Mouse (Mus musculus) spleen, postnatal 36 days (tissue): Measurements from ENCODE around the gene Zfp148.

Experiments used
- DNase-seq, 2 experiments: peaks; one replicate each; pipeline ENCODE4 v3.0.0; 2022; ENCODE audit warnings: low spot score in 2 of 2, mixed read lengths in 1 of 2

The Zfp148 gene

DNA sequence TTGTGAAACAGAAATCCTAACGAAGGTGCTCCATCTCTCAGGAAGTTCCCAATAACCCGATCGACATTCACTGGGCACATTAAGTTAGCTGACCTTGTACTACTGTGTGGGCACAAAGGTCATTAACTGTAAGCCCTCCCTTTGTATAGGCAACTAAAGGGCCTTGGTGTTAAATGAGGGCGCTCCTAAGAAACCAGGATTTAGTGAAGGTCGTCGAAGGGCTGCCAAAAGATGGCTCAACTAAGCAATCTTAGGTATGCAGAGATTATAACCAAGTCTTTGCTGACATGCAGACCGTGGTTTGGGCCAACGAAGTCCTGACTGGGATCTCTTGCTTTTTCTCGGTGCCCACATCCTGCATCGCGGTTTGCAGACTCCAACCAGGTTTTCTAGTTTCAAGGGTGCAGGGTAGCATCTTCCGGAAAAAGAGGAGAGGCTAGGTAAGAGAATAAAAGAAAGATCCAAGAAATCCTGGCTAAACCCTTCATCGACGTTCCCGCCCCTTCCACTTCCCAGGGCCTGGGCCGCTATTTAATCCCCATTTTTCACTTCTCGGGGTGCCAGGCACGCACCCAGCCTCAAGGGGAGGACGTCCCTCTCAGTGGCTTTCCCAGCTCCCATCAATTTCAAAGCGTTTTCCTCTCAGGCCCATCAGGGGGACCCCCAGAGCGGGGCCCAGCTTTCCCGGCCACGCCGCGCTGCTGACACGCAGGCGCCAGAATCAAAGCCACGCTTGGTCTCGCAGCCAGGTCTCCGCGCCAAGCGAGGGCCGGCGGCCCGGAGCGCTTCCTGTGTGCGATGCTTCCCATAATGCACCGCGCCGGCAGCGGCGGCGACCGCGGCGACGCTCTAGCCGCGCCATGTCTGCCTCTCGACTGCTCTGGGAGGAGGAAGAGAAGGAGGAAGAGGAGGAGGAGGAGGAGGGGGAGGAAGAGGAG is at the start of gene Zfp148:
Zfp148 (plus strand) TSS at position 893 of the 938 bp plus-strand sequence.
- DNase-seq, result peak; percentile 89

DNA sequence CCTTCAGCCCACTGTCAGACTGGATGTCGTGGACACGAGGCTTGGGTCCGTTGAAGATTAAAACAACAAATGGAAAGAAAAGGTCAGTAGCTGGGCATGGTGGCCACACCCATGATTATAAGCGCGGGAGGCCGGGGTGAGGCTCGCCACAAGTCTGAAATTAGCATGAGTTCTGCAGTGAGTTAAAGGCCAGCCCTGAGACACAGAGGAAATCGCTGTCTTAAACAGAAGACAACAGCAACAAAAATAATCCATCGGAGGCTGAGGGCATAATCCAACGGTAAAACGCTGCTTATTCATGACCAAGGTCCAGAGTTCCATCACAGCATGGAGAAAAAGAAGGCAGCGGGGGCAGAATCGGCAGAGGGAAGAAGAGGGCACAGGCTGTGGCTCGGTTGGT is 47.6 kb upstream of the Zfp148 start:
- no peak for DNase-seq

DNA sequence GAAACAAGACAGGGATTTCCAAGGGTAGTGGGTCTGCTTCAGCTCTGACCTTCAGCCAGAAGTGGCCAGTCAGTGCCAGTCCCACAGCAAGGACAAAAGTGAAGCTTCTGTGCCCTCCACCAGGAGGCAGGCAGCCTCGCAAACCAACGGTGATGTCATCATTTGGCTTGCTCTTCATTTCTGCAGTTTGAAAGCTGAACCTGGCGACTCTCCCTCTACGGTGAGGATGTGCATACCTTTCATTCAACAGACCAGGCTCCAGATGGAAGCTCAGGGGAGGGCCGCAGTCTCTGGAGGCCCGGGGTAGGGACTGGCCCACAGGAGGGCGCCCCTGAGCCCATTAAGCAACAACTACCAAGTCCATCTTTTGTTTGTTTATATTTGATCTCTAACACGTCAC is 43.5 kb upstream of the Zfp148 start:
- peak; percentile 13 to 17 for DNase-seq

DNA sequence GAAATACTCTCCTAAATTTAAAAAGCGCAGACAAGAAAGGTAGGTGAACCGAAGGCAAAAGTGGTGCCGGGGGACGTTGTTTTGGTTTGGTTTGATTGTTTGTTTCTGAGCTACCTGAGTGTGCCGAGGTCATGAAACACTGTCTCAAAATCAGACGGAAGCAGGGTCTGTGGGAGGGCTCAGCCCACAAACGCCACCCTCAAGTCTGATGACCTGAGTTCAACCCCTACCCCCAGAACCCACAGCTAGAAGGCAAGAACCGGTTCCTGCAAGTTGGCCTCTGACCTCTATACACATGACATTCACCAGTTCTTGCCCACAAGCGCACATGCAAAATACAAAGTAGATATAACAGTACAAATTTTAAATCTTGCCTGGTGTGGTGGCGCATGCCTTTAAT is 43.0 kb upstream of the Zfp148 start:
- DNase-seq, result no peak

DNA sequence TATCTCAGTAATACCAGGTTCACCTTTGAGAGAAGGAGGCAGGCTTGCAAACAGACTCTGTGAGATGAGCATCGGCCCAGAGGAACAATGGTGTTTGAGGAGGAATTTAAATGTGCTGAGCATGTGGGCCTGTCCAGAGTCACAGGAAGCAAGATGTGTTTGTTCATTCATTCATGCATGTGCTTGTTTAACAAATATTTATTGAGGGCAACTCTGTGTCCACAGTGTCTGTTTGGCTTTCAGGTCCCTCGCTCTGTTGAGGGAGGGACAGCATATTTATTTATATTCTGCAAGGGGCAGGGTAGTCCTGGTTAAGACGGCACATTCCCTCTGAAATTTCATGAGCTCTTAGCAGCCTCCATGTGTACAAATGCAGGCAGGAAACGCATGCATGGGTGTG is 42.1 kb upstream of the Zfp148 start:
- DNase-seq, result no peak

DNA sequence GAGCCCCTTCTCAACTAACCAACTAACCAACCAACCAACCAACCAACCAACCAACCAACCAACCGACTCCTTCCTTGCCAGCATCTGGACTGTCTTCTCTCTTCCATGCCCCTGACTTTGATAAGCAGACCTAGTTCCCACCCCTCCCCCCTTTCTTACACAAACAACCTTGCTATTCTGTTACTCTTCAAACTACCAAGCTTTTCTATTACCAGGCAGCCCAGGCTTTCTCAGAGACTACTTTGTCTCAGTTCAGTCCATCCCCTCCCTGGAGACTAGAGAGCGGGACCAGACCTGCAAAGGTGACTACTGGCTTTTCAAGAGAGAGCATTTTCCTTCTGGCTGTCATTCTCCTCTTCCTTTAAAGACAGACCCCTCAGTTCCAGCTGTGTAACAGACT is 41.2 kb upstream of the Zfp148 start:
- DNase-seq, result no peak

DNA sequence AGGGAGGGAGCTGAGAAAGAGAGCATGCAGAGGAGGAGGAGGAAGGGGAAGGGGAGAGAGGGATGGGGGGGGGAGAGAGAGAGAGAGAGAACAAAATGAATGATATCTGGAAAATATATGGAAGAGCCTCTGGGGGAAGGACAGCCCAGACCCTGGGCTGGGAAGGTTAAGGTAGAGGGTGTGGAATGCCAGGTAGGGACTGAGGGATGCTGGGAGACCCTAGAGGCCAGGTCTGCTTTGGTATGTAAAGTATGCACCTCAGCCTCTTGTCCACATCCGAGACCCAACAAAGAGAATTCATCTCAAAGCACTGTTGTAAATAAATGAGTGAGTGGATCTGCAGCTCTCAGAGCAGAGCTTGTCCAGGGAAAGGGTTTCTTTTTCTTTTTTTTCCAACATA is 38.3 kb upstream of the Zfp148 start:
- DNase-seq, result no peak

DNA sequence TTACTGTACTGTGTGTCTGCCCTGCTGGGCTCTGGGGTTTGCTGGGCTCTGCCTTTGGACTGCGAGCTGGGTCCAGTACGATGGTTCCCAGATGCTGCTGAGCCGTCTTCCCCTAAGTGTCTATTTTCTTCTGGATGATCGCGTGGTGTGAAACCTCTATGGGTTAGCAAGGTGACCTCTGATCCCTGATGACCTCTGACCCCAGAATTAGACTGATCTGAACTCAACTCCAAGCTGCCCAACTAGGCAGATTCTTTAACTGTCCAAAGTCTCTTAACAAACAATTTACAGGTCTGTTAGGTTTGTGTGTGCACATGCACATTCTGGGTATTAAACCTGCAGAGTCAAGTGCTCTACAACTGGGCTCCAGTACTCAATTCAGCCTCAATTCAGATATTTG is 37.5 kb upstream of the Zfp148 start:
- no peak for DNase-seq

DNA sequence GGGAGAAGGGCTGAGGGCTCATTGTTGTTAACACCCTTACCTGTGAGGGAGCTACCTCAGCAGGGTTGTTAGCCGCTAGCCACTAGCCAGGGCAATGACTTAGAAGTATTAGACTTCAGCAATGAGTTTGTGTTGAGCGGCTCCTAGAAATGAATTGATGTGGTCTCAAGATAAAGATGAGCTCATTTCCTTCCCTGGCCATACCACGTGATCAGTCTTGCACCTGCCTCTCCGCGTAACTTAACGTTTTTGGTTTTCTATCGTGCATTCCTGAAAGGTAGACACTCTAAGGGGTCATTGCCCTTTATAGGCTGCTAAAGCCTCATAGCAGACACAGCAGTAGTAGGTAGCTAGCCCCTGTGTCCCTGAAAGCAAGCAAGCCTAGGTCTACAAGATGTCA is 37.0 kb upstream of the Zfp148 start:
- peak; percentile 4 to 8 for DNase-seq

DNA sequence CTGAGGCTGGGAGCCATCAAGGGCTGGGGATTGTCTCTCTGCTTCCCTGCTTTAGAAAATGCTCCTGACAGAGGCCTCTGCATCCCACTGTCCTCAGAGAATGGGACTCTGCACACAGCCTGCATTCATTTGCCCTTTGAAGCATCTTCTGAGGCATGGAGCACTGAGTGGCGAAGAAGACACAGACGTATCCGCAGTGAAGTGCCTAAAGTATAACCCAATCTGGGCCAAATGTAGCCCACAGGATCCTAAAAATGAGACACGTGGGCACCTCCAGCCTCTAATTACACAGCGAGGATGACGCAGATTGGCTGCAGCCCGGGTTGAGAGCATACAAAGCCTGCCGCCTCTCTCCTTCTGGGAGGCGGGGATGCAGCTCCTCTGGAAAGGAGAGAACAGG is 36.3 kb upstream of the Zfp148 start:
- DNase-seq, result no peak

DNA sequence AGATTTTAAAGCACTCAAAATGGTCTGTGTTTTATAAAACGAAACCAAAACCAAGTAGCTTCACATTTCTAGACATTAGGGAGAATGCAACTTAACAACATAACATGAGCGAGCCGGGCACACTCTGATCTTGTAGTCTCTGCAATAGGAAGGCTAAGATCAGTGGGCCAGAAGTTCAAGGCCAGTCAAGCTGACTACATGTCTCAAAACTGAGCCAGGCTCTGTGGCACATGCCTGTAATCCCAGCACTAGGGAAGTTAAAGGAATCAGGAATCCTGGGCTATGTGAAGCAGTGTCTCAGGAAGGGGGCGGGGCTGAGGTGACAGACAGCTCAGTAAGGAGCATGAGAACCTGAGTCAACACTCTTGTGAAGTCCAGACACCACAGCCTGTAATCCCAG is 35.8 kb upstream of the Zfp148 start:
- DNase-seq, result no peak

DNA sequence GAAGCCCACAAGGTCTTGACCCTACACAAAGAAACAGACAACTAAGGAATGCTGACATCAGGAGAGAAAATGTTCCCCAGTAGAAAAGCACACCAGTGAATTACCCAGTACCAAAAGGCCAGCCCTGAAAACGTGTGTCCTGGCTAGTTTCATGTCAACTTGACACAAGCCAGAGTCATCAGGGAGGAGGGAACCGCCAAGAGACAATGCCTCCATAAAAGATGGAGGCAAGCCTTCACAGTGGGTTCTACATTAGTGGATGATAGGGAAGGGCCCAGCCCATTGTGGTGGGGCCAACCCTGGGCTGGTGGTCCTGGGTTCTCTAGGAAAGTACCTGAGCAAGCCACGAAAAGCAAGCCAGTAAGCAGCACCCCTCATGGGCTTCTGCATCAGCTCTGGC is 34.3 kb upstream of the Zfp148 start:
- DNase-seq, result no peak

DNA sequence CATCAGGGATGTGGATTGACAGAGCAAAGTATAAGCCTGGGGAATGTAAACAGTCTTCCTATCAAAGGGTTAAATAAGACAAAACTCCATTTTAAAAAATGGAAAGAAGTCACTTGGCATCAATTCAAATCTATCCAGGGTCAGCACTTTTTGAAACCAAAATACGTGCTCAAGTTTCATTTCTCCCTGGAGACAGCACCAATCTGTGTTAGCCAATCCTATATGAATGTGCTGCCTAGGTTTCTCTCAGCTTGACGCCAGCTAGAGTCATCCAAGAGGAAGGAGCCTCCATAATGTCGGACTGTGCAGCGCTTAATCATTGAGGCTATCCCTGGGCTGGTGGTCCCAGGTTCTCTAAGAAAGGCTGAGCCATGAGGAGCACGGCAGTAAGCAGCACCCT is 33.5 kb upstream of the Zfp148 start:
- DNase-seq, result no peak

DNA sequence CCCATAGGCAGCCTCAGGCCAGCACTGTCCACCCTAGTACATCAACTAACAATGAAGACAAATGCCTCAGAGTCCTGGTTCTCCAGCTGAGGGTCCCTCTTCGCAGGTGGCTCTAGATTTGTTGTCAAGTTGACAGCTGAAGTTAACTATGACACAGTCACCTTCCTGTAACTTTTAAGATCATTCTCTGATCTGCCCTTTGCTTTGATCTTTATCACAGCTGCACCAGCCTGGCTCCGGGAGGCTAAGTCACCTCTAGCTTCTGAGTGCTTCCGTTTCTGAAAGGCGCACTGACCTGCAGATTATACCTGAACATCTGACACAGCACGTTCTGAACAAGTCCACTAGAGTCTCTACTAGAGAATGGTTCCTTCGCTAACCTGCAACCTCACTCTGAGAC is 22.8 kb upstream of the Zfp148 start:
- DNase-seq, result no peak

DNA sequence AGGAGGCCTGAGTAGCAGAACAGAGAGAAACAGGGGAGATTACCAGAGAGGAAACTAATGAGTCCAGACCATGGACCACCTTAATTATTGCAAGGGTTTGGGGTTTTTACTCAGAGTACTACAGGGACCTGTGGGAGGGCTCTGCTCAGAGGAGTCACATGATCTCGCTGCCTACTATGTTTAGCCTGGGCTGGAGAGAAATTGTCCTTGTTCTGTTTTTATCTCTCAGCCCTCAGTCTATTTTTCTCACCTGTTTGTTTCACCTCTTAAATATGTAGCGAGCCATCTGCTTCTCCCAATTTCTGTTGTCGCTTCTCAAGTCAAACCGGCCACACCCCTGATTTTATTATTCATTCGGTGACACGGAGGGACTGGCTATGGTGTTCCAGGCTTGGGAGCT is 14.9 kb upstream of the Zfp148 start:
- no peak for DNase-seq

DNA sequence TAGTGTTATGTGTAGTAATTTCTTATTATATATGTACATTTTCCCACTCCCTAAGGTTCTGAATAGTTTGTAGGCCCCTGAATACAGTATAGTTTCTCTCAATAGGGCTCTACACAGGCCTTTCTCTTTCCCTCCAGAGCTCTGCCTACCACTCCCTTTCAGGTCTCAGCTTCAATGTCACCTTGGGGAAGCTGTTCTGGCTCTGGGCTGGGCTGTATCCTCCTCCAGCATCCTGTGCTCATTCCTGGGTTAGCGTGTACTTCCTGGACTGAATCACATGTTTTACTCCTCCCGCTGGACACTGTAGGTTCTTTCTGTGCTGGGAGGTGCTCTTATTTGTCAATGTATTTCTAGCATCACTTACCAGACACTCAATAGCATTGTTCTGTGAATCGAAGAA is 12.0 kb upstream of the Zfp148 start:
- no peak for DNase-seq

DNA sequence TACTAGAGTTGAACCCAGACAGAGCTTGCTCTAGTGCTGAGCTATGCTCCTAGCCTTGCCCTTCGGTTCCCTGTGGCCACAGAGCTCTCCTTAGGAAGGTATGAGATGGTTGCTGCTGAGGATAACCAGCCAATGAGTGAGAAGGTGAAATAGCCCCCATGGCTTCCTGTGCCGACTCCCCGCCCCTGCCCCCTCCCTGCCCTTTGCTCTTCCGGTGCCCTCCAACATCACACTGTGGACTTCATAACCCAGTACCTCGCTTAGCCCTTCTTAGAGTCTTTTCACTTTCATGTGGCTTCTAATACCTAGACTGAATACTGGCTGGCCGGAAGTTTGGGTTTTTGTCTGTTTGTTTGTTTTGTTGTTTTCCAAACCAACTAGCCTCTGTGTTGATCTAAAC is 9.8 kb upstream of the Zfp148 start:
- DNase-seq, result no peak

DNA sequence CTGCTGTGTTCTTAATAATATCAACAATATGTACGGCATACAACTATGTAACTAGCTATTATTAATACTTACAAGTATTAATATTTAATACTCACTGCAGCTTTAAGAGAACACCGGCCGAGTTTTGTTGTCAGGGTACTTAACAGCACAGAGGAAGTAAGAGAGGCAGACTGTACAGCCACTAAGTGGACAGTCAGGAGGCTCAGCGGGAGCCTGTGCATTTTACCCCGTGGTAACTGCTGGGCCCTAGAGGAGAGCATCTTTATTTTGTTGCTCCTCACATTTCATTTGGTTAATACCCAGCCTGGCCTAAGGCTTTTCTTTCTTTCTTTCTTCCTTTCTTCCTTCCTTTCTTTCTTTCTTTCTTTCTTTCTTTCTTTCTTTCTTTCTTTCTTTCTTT is 8.0 kb upstream of the Zfp148 start:
- DNase-seq, result no peak

DNA sequence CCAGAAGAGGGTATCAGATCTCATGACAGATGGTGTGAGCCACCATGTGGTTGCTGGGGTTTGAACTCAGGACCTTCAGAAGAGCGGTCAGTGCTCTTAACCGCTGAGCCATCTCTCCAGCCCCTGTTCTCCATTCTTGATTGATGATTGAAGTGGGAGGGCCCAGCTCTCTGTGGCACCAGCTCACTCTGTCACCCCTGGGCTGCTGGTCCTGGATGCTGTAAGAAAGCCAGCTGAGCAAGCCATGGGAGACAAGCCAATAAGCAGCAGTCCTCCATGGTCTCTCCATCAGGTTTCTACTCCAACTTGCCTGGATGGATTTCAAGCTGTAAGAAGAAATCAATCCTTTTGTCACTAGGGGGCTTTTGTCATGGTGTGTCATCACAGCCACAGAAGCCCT is 7.3 kb upstream of the Zfp148 start:
- DNase-seq, result no peak

DNA sequence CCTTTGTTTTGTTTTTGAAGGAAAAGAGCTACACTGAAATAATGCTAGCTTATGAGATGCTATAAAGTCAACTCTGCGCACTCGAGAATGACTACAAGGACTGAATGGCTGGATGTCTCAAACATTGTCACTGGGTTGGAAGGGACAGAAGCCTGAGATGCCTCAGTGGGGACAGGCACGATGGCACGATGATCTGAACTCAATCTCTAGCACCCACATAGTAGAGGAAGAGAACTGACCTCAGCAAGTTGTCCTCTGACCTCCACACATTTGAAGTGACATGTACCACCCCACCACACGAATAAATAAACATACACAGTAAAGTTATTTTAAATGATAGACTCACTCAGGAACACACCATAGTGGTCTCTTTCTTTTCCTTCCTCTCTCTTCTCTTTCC is 4.4 kb upstream of the Zfp148 start:
- no peak for DNase-seq

DNA sequence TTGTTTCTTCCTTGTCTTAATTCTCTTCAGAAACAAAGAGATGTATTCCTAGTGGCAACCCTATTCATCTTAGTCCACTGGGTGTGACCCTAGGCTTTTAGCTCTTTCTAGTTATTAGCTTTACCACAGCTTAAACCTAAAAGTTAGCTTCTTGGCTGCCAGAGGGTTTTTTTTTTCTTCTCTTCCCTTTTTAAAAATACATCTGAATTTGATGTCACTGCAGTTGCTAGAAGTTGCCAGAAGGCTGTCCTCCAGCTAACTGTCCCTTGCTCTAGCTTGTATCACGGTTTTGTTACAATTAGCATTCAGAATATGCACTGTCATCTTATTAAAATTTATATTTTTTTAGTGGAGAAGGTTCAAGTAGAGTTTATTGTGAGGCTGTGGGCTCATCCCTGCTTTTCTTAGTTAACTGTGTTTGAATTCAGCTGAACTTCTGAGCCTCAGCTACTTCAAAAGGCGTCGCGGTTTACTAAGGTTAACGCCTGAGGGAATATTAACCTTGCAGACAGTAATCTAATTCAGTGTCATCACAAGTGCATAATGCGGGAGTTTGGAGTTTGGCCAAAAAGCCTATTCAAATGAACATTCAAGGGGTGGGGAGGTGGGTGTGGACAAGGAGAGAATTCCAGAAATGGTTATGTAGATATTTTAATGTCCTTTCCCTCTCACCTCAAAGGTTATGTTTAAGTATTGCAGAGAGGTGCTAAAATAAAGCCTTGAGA is 1.3 kb upstream of the Zfp148 start:
- DNase-seq, result no peak

DNA sequence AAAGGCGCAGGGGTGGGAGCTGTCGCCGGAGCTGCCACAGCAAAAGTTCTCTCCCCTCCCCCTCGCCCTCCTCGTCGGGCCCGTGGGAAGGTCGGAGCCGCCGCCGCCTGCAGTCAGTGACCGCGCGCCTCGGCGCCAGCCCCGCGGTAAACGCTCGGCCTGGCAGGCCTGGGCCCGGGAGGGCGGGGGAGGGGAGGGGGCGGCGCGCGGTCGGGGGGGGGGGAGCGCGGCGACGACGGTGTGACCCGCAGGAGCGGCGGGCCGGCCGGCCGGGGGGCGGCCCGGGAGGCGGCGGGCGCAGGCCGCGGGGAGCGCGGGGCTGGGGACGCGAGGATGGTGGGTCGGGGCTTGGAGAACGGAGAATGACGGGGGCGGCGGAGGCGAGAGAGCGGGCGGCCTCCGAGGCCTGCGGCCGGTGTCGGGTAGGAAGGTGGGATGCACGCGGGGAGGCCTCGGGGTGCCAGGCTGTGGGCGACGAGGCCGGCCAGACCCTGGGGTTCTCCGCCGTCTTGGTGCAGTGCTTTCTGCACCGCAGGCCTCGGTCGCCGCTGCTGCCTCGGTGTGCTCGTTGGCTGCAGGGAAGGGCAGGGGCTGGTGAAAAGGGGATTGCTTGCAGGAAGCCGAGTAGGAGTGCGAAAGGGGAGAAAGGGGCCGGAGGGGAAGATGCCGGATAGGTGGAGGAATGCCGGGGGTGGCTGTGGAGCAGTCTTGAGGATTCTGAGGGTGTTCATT is 412 bp downstream of the Zfp148 start:
- DNase-seq, result peak; percentile 31 to 32
